Mouse (Mus musculus) v-Abl transformed pro-B cells (cell line): ENCODE data around the gene Cables2.

Source experiments
- in situ Hi-C, 2 experiments: fragments of 400-800 bp; cut with MboI; formaldehyde crosslinking; loops; one replicate each; pipeline ENCODE4 v1.15.1; 2025; ENCODE audit not compliant: unreplicated experiment in 2 of 2

Cables2 gene

DNA sequence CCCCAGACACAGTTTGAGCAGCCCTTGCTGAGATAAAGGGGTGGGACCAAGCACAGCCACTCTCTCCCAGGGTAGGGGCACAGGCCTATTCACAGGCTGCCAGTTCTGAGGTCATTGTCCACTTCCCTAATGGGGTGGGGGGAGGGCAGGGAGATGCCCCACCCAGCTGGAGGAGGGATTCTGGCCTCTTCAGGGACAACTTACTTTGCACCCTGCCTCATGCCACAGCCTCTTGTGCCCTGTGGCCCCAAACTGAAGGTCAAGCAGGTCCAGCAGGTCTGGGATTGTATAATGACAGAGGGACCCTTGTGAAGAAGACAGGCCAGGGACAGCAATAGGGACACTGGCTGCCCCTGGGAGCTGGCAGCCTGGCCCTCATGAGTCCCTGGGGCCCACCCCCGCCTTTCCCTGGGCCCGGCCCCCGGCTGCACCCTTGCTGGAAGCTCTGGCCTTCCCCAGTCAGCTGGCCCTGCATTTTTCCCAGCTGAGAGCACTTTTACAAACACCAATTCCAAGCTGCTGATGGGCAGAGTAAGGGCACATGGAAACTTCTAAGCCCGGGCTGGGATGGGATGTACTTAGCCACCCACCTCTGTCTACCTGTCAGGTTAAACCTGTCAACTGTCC lies 58.8 kb downstream of the Cables2 start:
- in situ Hi-C loops = no loop called here

DNA sequence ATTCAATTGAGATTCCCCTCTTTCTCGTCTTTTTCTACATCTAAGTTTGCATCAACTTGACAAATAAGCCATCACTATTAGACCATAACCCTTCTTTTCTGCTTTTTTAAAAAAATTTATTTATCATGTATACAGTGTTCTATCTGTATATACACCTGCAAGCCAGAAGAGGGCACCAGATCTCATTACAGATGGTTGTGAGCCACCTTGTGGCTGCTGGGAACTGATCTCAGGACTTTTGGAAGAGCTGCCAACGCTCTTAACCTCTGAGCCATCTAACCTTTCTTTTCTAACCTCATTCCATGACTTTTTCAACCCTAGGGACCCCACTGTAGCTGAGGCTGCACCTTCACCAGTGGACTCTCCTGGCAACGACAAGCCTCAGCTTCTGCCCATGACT lies 61.0 kb downstream of the Cables2 start:
- in situ Hi-C loops = no loop called here

DNA sequence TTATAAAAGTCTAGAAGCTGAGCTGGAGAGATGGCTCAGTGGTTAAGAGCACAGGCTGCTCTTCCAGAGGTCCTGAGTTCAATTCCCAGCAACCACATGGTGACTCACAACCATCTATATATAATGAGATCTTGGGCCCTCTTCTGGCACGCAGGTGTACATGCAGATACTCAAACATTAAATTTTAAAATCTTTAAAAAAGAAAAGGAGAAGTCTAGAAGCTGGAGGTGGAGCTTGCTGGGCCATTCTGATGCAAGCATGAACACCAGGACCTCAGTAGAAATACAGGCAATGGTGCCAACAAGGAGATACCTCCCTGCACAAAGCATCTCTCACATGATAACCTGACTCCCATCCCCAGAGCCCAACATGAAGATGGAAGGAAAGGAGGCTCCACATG lies 64.3 kb downstream of the Cables2 start:
- in situ Hi-C loops = no loop called here
